14 mouse cellular contexts compared by ENCODE assay signal in the genomic region with DNA sequence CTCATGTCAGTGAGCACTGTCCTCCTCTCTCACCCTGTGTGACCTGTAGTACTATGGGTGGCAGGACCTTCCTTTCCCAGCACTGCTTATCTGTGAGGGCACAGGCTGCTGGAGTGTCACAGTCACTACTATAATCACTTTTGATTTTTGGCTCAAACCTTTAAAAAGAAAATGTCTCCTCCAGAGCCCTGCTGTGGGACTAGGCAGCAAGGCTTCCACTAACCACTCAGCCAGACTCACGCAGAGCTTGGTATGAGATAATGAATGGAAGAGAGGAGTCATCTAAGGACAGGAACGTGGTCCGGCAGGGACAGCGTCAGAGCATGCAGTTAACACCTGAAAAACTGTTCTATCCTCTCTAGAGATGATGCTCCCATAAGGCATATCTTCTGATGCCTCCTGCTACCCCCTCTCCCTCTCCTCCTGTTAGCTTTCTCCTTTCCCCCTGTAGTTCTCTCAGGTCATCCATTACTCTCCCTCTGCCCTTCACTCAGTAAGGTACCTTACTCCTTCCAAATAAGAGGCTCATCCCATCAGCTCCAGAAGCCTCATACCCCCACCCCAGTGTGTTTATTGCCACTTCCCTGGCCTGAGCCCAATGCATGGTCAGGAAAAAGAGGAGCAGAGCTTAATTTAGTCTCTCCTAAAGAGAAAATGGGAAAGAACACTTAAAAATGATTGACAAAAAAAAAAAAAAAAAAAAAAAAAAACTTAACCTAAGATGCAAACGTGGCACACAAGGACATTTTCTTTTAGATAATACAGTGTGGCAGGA. TPM values are rescaled to one million over a fixed set of nuclear protein-coding genes. Genes with fewer than 3 reads are reported as not detected.
"Had no signal": no experiment of that assay in that cellular context is flagged by ENCODE, and none has a peak within 500 bp of the region (broad histone marks: within the 10 kb centered on the region; RNA-seq: fewer than 3 reads in every experiment).

No protein-coding gene starts in this region.

- DNase-seq: lung, adult 18-20 months; lung, embryonic 14.5 days; lung, postnatal 10 days; lung, postnatal 4 days; midbrain, embryonic 14.5 days; retina, postnatal 1 day; right cerebral cortex, adult 18-20 months; right cerebral cortex, postnatal 25 days; right cerebral cortex, postnatal 4 days; thymus, adult 2 months; thymus, postnatal 25 days; thymus, postnatal 4 days had no signal

RNA-seq across cellular contexts. Expression of gene Rbmxl2, which starts 41.2 kb away (rescaled TPM):
- total RNA-seq: megakaryocyte, adult 5-6 weeks; megakaryocyte-erythroid progenitor cell, adult 5-6 weeks had no signal
